Mouse (Mus musculus): ENCODE data around the gene Itih3.

GRCm38 (mm10) chr14:30960366-30960765 lies 36.8 kb upstream of the Itih3 start:
- no peak for TF ChIP-seq EP300 (IDR thresholded peaks at IDR 0.05; ENCODE audit: low read depth)
- no peak for TF ChIP-seq CTCF (IDR thresholded peaks at IDR 0.05; ENCODE audit: low read depth)
